Mouse (Mus musculus) CD4-positive, CD25-positive, alpha-beta regulatory T cell, adult 2 months (primary cell): ENCODE measurements around the gene Gxylt2.

ENCODE experiments used
- DNase-seq: peaks from one replicate; pipeline ENCODE4 v3.0.0-alpha.2; 2012; ENCODE audit warnings: low read depth, low spot score

Gxylt2 gene

GRCm38 (mm10) chr6:100715296-100715828 lies 10.8 kb downstream of the Gxylt2 start:
- no peak for DNase-seq

- no peak for DNase-seq
Observed at GRCm38 (mm10) chr6:100716152-100716551, 11.6 kb downstream of the Gxylt2 start.

GRCm38 (mm10) chr6:100716817-100717216 lies 12.3 kb downstream of the Gxylt2 start:
- DNase-seq, result no peak

GRCm38 (mm10) chr6:100720098-100720501 lies 15.6 kb downstream of the Gxylt2 start:
- DNase-seq, result no peak

GRCm38 (mm10) chr6:100720882-100721721 lies 16.6 kb downstream of the Gxylt2 start:
- DNase-seq, result no peak

GRCm38 (mm10) chr6:100731996-100732375 lies 27.5 kb downstream of the Gxylt2 start:
- DNase-seq, result no peak

GRCm38 (mm10) chr6:100732376-100733021 lies 28.0 kb downstream of the Gxylt2 start:
- DNase-seq, result no peak

GRCm38 (mm10) chr6:100733218-100733617 lies 28.7 kb downstream of the Gxylt2 start:
- no peak for DNase-seq

GRCm38 (mm10) chr6:100734321-100734720 lies 29.8 kb downstream of the Gxylt2 start:
- no peak for DNase-seq

- no peak for DNase-seq
Observed at GRCm38 (mm10) chr6:100758431-100759208, 54.1 kb downstream of the Gxylt2 start.

- no peak for DNase-seq
Observed at GRCm38 (mm10) chr6:100767756-100768155, 63.2 kb downstream of the Gxylt2 start.

- peak; percentile 31 for DNase-seq
Observed at GRCm38 (mm10) chr6:100775923-100776505, 71.5 kb downstream of the Gxylt2 start.

- no peak for DNase-seq
Observed at GRCm38 (mm10) chr6:100778595-100778994, 74.1 kb downstream of the Gxylt2 start.

GRCm38 (mm10) chr6:100780421-100780820 lies 75.9 kb downstream of the Gxylt2 start:
- no peak for DNase-seq

- no peak for DNase-seq
Observed at GRCm38 (mm10) chr6:100781644-100782043, 77.1 kb downstream of the Gxylt2 start.

- DNase-seq, result no peak
Observed at GRCm38 (mm10) chr6:100787726-100788125, 83.2 kb downstream of the Gxylt2 start.

- DNase-seq, result no peak
Observed at GRCm38 (mm10) chr6:100789161-100789560, 84.6 kb downstream of the Gxylt2 start.

- DNase-seq, result peak; percentile 47
Observed at GRCm38 (mm10) chr6:100792055-100792659, 87.6 kb downstream of the Gxylt2 start.

- no peak for DNase-seq
Observed at GRCm38 (mm10) chr6:100792973-100793769, 88.6 kb downstream of the Gxylt2 start.

- no peak for DNase-seq
Observed at GRCm38 (mm10) chr6:100795797-100796196, 91.3 kb downstream of the Gxylt2 start.
